Mouse (Mus musculus): ENCODE measurements around the gene Tnfrsf9. TPM values are rescaled to one million over a fixed set of nuclear protein-coding genes. Genes with fewer than 3 reads are reported as not detected.
A peak's percentile ranks its signal among the peaks of the same experiment; 100 is the strongest.
"Not testable (repeated sequence)": the region's sequence is repeated elsewhere in the genome, so short reads cannot be mapped to it uniquely, and the experiment has no call there.

Gene Tnfrsf9
- polyA plus RNA-seq, 1 experiment from 2014 or later = 0.12 TPM

GRCm38 (mm10) chr4:150870963-150871391 is 43.4 kb upstream of the Tnfrsf9 start:
- TF ChIP-seq CTCF (IDR thresholded peaks at IDR 0.05; ENCODE audit: low read depth) = no peak
- H3K9ac ChIP-seq = no peak overlapping the region
- H3K36me3 ChIP-seq (ENCODE audit: insufficient read depth) = peaks cover 25% of the 10 kb centered on the region
- no peak overlapping the region for H3K4me2 ChIP-seq
- no peak overlapping the region for H3K4me3 ChIP-seq (ENCODE audit: low read depth, low read length)
- no peaks in the 10 kb centered on the region for H3K9me3 ChIP-seq (ENCODE audit: low read depth, low read length)
- peak overlapping the region; percentile 3; the same call in 1 of the 2 replicates for H3K27ac ChIP-seq (ENCODE audit: low read depth)
- ATAC-seq (ENCODE audit: insufficient read depth) = peak; percentile 26; the same call in 1 of the 2 replicates
- no peaks in the 10 kb centered on the region for H3K27me3 ChIP-seq (ENCODE audit: insufficient read depth, low read length)
- no peak for DNase-seq
- H3K4me1 ChIP-seq (ENCODE audit: insufficient read depth) = peaks cover 21% of the 10 kb centered on the region
- 56% methylated on average over 13 of the region's 13 CpGs for WGBS

GRCm38 (mm10) chr4:150871392-150872138 is 42.8 kb upstream of the Tnfrsf9 start:
- DNase-seq (peak; percentile 63), ATAC-seq (ENCODE audit: insufficient read depth) (peak; percentile 70)
- TF ChIP-seq CTCF (IDR thresholded peaks at IDR 0.05; ENCODE audit: low read depth) = no peak
- Histone ChIP-seq H3K9ac (no peak overlapping the region), H3K27me3 (ENCODE audit: insufficient read depth, low read length) (no peaks in the 10 kb centered on the region), H3K4me3 (ENCODE audit: low read depth, low read length) (no peak overlapping the region), H3K4me2 (peak overlapping the region; percentile 16; the same call in 1 of the 2 replicates), H3K9me3 (ENCODE audit: low read depth, low read length) (no peaks in the 10 kb centered on the region), H3K36me3 (ENCODE audit: insufficient read depth) (peaks cover 20% of the 10 kb centered on the region), H3K27ac (ENCODE audit: low read depth) (peak overlapping the region; percentile 80; the same call in 1 of the 2 replicates), H3K4me1 (ENCODE audit: insufficient read depth) (peaks cover 21% of the 10 kb centered on the region)
- 22% methylated on average over 10 of the region's 10 CpGs for WGBS

- peak overlapping the region; percentile 80; the same call in 1 of the 2 replicates for H3K27ac ChIP-seq (ENCODE audit: low read depth)
- H3K9me3 ChIP-seq (ENCODE audit: low read depth, low read length) = no peaks in the 10 kb centered on the region
- DNase-seq (no peak), ATAC-seq (ENCODE audit: insufficient read depth) (peak; percentile 32)
- 29% methylated on average over 9 of the region's 9 CpGs for WGBS
- no peak for TF ChIP-seq CTCF (IDR thresholded peaks at IDR 0.05; ENCODE audit: low read depth)
- H3K4me1 ChIP-seq (ENCODE audit: insufficient read depth) = peaks cover 21% of the 10 kb centered on the region
- H3K4me2 ChIP-seq = peak overlapping the region; percentile 16; the same call in 1 of the 2 replicates
- no peak overlapping the region for H3K9ac ChIP-seq
- H3K4me3 ChIP-seq (ENCODE audit: low read depth, low read length) = no peak overlapping the region
- no peaks in the 10 kb centered on the region for H3K27me3 ChIP-seq (ENCODE audit: insufficient read depth, low read length)
- peaks cover 13% of the 10 kb centered on the region for H3K36me3 ChIP-seq (ENCODE audit: insufficient read depth)
Measured at GRCm38 (mm10) chr4:150872139-150872651, 42.2 kb upstream of the Tnfrsf9 start.

GRCm38 (mm10) chr4:150872681-150873080 is 41.7 kb upstream of the Tnfrsf9 start:
- H3K4me2 ChIP-seq = no peak overlapping the region
- no peak overlapping the region for H3K4me3 ChIP-seq (ENCODE audit: low read depth, low read length)
- H3K27me3 ChIP-seq (ENCODE audit: insufficient read depth, low read length) = no peaks in the 10 kb centered on the region
- TF ChIP-seq CTCF (IDR thresholded peaks at IDR 0.05; ENCODE audit: low read depth) = no peak
- H3K9ac ChIP-seq = no peak overlapping the region
- 60% methylated on average over 8 of the region's 8 CpGs for WGBS
- DNase-seq (no peak), ATAC-seq (ENCODE audit: insufficient read depth) (no peak)
- H3K9me3 ChIP-seq (ENCODE audit: low read depth, low read length) = no peaks in the 10 kb centered on the region
- H3K27ac ChIP-seq (ENCODE audit: low read depth) = peak overlapping the region; percentile 80; the same call in 1 of the 2 replicates
- H3K4me1 ChIP-seq (ENCODE audit: insufficient read depth) = peaks cover 21% of the 10 kb centered on the region
- peaks cover 8% of the 10 kb centered on the region for H3K36me3 ChIP-seq (ENCODE audit: insufficient read depth)

GRCm38 (mm10) chr4:150874416-150874815 is 39.9 kb upstream of the Tnfrsf9 start:
- not testable (repeated sequence) for H3K4me3 ChIP-seq (ENCODE audit: low read depth, low read length); H3K27ac ChIP-seq (ENCODE audit: low read depth); H3K27me3 ChIP-seq (ENCODE audit: insufficient read depth, low read length); H3K9ac ChIP-seq; H3K36me3 ChIP-seq (ENCODE audit: insufficient read depth); DNase-seq; ATAC-seq (ENCODE audit: insufficient read depth); H3K4me2 ChIP-seq
- peaks cover 14% of the 10 kb centered on the region; the same call in 1 of the 2 replicates for H3K9me3 ChIP-seq (ENCODE audit: low read depth, low read length)
- peaks cover 20% of the 10 kb centered on the region for H3K4me1 ChIP-seq (ENCODE audit: insufficient read depth)
- WGBS = 61% methylated on average over 4 of the region's 4 CpGs

- no peak for TF ChIP-seq CTCF (IDR thresholded peaks at IDR 0.05; ENCODE audit: low read depth)
- Histone ChIP-seq H3K4me1 (ENCODE audit: insufficient read depth) (peaks cover 17% of the 10 kb centered on the region), H3K9ac (no peak overlapping the region), H3K9me3 (ENCODE audit: low read depth, low read length) (peaks cover 24% of the 10 kb centered on the region; the same call in 1 of the 2 replicates), H3K36me3 (ENCODE audit: insufficient read depth) (no peaks in the 10 kb centered on the region), H3K4me3 (ENCODE audit: low read depth, low read length) (no peak overlapping the region), H3K27ac (ENCODE audit: low read depth) (no peak overlapping the region), H3K4me2 (no peak overlapping the region), H3K27me3 (ENCODE audit: insufficient read depth, low read length) (no peaks in the 10 kb centered on the region)
- ATAC-seq (ENCODE audit: insufficient read depth) (no peak), DNase-seq (no peak)
- 73% methylated on average over 10 of the region's 10 CpGs for WGBS
Measured at GRCm38 (mm10) chr4:150875393-150875792, 39.0 kb upstream of the Tnfrsf9 start.

- WGBS = 92% methylated on average over 22 of the region's 22 CpGs
- Histone ChIP-seq H3K9ac (no peak overlapping the region), H3K4me1 (ENCODE audit: insufficient read depth) (no peaks in the 10 kb centered on the region), H3K4me2 (no peak overlapping the region), H3K4me3 (ENCODE audit: low read depth, low read length) (no peak overlapping the region), H3K36me3 (ENCODE audit: insufficient read depth) (no peaks in the 10 kb centered on the region), H3K9me3 (ENCODE audit: low read depth, low read length) (peaks cover 25% of the 10 kb centered on the region; the same call in 1 of the 2 replicates), H3K27ac (ENCODE audit: low read depth) (no peak overlapping the region), H3K27me3 (ENCODE audit: insufficient read depth, low read length) (no peaks in the 10 kb centered on the region)
- DNase-seq (no peak), ATAC-seq (ENCODE audit: insufficient read depth) (no peak)
- TF ChIP-seq CTCF (IDR thresholded peaks at IDR 0.05; ENCODE audit: low read depth) = no peak
Measured at GRCm38 (mm10) chr4:150879631-150880030, 34.7 kb upstream of the Tnfrsf9 start.
